Mouse (Mus musculus) adrenal gland, adult 8-10 months (tissue): ENCODE data around the gene Rrnad1. TPM values are rescaled to one million over a fixed set of nuclear protein-coding genes. Genes with fewer than 3 reads are reported as not detected.

ENCODE experiments used
- DNase-seq: peaks from one replicate; pipeline ENCODE4 v3.0.0; 2022
- total RNA-seq, 4 experiments: library from RNA; stranded (reverse); gene quantifications; 2 replicates each; pipeline ENCODE4 v1.2.4; 2022

The Rrnad1 gene
- total RNA-seq, 4 experiments from 2014 or later, result 18.6 to 27.6 (median 21.9) TPM

- no peak for DNase-seq
Measured at GRCm38 (mm10) chr3:87948378-87949265, 18.1 kb upstream of the Rrnad1 start, which contains the start of gene Crabp2. Crabp2 (plus strand) TSS chr3:87948666.

- DNase-seq, result no peak
Measured at GRCm38 (mm10) chr3:87947811-87948199, 17.3 kb upstream of the Rrnad1 start.

GRCm38 (mm10) chr3:87947056-87947810 lies 16.7 kb upstream of the Rrnad1 start:
- DNase-seq, result no peak

GRCm38 (mm10) chr3:87946541-87946860 lies 16.0 kb upstream of the Rrnad1 start:
- DNase-seq, result no peak

GRCm38 (mm10) chr3:87945781-87946540 lies 15.4 kb upstream of the Rrnad1 start:
- DNase-seq, result no peak

GRCm38 (mm10) chr3:87944838-87945600 lies 14.5 kb upstream of the Rrnad1 start:
- DNase-seq, result no peak

GRCm38 (mm10) chr3:87943586-87943985 lies 13.1 kb upstream of the Rrnad1 start:
- no peak for DNase-seq

GRCm38 (mm10) chr3:87942471-87942870 lies 12.0 kb upstream of the Rrnad1 start:
- no peak for DNase-seq

GRCm38 (mm10) chr3:87940611-87941010 lies 10.1 kb upstream of the Rrnad1 start:
- DNase-seq, result no peak

- DNase-seq, result peak; percentile 56
Measured at GRCm38 (mm10) chr3:87935776-87936175, 5.3 kb upstream of the Rrnad1 start.

GRCm38 (mm10) chr3:87935201-87935600 lies 4.7 kb upstream of the Rrnad1 start:
- no peak for DNase-seq

- no peak for DNase-seq
Measured at GRCm38 (mm10) chr3:87934501-87934900, 4.0 kb upstream of the Rrnad1 start.

- no peak for DNase-seq
Measured at GRCm38 (mm10) chr3:87934026-87934425, 3.5 kb upstream of the Rrnad1 start.

GRCm38 (mm10) chr3:87929341-87930077 lies 1.0 kb downstream of the Rrnad1 start:
- no peak for DNase-seq

GRCm38 (mm10) chr3:87927452-87927851 lies 3.1 kb downstream of the Rrnad1 start:
- no peak for DNase-seq

- DNase-seq, result peak; percentile 70
Measured at GRCm38 (mm10) chr3:87924996-87925395, 5.5 kb downstream of the Rrnad1 start.

- DNase-seq, result no peak
Measured at GRCm38 (mm10) chr3:87920270-87920943, 10.1 kb downstream of the Rrnad1 start.

GRCm38 (mm10) chr3:87919336-87920108 lies 11.0 kb downstream of the Rrnad1 start, which contains the start of gene Mrpl24:
Mrpl24 (plus strand) TSS chr3:87919506.
- DNase-seq, result peak; percentile 85

- no peak for DNase-seq
Measured at GRCm38 (mm10) chr3:87918551-87918950, 12.0 kb downstream of the Rrnad1 start.

GRCm38 (mm10) chr3:87916990-87917389 lies 13.5 kb downstream of the Rrnad1 start:
- no peak for DNase-seq
